Mouse (Mus musculus) thymus, adult 18-20 months (tissue): Measurements from ENCODE around the gene Dlgap3.

Source experiments
- DNase-seq, 2 experiments: peaks; one replicate each; pipeline ENCODE4 v3.0.0; 2022; ENCODE audit warnings: mixed read lengths in 2 of 2

The Dlgap3 gene

GRCm38 (mm10) chr4:127168914-127169345, at the start of gene Dlgap3:
TSS of gene Dlgap3 (plus strand) at chr4:127169204.
- no peak for DNase-seq

- no peak for DNase-seq
Measured at GRCm38 (mm10) chr4:127123391-127123790, 45.6 kb upstream of the Dlgap3 start, which contains the start of gene Tmem35b. TSS of gene Tmem35b (plus strand) at chr4:127123691.

DNA sequence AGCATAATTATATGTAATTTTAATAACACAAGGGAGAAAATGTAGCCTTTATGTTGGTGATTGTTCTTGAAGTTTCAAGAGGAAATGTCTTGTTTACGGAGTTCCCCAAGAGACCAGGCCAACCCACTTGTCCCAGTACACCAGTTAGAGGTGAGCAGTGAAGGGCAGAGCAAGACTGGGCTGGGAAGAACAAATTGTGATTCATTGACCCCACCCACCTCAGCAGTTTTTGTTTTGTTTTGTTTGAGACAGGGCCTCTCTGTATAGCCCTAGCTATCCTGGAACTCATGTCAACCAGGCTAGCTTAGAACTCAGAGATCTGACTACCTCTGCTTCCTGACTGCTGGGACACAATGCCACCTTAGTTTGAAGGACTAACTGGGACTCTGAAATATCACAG, 44.7 kb upstream of the Dlgap3 start:
- DNase-seq, result no peak

- peak; percentile 77 to 81 for DNase-seq
Measured at GRCm38 (mm10) chr4:127125834-127126463, 43.1 kb upstream of the Dlgap3 start.

GRCm38 (mm10) chr4:127134687-127135086, 34.3 kb upstream of the Dlgap3 start:
- no peak for DNase-seq

GRCm38 (mm10) chr4:127137591-127137990, 31.4 kb upstream of the Dlgap3 start:
- no peak for DNase-seq

DNA sequence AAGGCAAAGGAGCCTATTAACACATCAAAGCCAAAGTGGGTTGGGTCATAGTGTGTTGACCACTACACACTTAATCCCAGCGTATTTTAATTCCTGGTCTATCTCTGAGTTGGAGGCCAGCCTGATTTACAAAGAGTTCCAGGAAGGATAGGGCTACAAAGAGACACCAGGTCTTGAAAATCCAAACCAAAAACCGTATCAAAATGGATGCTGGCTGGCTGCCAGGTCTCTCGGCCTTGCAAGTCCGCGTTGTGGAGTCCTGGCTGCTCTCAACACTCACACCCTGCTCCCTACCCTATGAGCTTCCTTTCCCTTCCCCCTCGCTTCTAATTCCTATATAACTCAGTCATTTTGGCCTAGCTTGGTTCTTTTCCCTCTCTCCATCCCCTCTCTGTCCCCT, 30.5 kb upstream of the Dlgap3 start:
- no peak for DNase-seq

DNA sequence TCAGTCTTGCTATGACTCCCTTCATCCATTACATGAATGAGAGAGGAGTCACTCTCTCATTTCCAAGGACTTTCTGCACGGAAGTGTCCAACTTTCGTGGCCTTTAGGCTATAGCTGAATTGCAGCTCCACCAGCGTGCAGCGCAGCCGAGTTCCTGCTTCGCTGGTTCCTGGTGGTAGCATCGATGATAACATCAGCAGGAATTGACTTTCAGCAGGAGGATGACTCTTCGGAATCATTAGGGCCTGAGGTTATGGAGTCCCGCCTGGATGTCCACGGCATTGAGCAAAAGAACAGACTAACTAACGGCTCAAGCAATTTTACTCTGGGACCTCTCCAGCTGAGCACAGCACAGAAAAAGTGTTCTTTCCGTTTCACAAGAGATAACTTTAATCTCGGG, 19.0 kb upstream of the Dlgap3 start:
- no peak for DNase-seq

DNA sequence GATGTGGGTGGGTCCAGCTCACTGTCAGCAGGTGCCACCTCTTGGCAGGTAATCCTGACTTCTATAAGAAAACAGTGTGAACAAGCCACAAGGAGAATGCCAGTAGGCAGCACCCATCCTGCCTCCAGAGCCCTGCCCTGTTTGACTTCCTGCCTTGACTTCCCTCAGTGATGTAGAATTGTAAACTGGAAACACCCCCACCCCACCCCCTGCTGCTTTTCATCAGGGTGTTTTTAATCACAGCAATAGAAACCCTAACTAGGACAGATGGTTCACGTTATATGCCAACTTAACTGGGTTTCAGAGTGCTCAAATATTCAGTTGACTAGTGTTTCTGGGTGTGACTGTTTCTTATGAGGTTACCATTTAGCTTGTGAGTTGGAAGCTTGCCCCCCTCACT, 15.7 kb upstream of the Dlgap3 start:
- no peak for DNase-seq

GRCm38 (mm10) chr4:127155757-127156156, 13.2 kb upstream of the Dlgap3 start:
- no peak for DNase-seq

DNA sequence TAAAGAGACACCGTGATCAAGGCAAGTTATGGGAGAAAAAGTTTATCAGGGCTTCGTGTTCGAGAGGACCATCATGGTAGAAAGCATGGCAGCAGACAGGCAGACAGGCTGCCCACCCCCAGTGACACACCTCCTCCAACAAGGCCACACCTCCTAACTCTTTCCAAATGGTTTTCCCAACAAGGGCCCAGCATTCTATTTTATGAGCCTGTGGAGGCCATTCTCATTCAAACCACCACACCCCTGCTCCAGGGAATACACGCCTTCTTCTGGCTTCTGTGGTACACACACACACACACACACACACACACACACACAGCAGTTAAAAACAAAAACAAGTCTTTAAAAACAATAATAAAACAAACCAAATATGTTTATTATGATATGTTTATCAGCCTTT, 11.3 kb upstream of the Dlgap3 start:
- no peak for DNase-seq

GRCm38 (mm10) chr4:127163926-127164325, 5.1 kb upstream of the Dlgap3 start:
- no peak for DNase-seq

DNA sequence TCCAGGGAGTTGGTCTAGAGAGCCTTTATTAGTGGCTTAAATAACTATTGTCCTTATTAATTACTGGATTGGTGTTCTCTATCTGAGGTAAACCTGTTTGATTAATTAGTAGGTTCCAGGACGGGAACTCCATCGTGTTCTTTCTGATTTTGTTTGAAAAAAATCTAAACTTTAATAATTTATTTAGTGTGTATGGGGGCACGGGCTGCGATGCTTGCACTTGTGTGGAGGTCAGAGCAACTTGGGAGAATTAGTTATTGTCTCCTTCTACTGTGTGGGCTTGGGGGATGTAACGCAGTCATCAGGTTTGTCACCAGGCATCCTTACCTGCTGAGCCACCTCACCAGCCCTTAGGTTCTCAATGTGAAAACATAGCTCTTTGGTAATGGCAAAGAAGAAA, 1.9 kb upstream of the Dlgap3 start:
- DNase-seq, result no peak

DNA sequence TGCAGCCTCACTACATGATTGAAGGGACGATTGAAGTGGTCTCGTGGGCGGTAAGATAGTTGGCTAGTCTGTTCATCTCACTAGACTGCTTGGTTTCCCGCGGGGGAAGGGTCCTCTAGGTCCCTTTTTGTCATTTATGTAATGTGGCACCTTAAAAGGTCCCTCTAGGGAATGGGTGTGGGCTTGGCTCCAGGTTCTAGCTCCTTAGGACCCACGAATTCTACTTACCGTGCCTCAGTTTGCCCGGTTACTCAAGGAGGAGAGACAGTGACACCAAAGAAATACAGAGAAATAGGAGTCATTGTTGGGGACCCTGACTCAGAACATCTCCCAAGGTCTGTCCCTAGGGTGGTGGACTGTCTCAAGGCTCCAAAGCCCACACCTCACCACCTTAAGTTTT, 1.3 kb upstream of the Dlgap3 start:
- DNase-seq, result no peak

- DNase-seq, result no peak
Measured at GRCm38 (mm10) chr4:127168211-127168913, 642 bp upstream of the Dlgap3 start.

DNA sequence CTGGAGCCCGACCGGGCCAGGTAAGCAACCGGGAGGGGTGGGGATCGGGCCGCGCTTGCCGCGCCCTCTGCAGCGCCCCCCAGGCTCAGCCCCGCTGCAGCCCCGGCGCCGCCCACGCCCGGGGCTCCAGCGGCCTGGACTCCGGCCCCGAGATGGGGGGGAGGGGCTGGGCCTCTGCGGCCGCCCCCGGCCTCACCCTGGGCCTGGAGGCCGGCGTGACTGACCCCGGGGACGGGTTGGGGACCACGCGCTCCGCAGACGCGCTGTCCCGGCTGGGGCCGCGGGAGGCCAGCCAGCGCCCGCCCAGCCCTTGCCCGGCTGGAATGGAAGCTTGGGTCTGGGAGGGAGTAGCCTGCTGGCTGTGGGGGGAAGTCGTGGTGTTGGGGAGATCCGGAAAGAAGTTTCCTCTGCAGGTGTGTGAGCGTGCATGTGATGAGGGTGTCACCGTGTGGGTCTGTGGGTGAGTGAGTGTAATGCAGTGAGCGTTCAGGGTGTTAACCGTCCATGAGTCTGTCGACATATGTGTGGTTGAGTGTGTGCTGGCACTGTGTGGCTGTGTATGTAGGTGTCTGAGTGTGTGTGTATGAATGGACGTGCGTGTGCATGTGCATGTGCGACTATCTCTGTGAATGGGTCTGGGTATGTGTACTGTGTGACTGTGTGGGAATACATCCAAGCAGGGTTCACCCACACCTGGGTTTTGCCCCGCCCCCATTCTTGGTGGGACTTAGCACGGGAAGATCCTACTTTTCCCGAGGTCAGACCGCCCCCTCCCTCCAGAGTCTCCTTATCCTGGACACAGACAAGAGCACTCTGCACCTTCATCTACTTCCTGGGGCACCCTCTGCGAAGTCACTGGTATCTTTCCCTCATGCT, 580 bp downstream of the Dlgap3 start:
- DNase-seq, result no peak

DNA sequence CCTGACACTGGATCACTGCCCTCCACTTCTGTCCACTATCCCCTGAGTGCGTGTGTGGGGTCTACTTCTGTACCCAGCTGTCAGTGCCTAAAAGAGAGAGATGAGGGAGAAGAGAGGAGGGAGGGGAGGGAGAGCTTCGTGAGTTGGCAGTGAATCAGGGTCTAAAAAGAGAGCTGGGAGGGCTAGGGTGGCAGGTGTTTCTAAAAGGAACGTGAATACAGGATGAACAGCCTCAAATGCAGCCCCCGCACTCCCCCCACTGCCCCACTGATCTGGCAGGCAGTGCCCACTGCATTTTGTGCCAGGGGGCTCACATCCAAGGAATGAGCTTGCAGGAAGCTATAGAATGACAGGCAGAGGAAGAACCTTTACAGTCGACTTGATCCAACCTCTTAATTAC, 1.9 kb downstream of the Dlgap3 start:
- DNase-seq, result no peak

DNA sequence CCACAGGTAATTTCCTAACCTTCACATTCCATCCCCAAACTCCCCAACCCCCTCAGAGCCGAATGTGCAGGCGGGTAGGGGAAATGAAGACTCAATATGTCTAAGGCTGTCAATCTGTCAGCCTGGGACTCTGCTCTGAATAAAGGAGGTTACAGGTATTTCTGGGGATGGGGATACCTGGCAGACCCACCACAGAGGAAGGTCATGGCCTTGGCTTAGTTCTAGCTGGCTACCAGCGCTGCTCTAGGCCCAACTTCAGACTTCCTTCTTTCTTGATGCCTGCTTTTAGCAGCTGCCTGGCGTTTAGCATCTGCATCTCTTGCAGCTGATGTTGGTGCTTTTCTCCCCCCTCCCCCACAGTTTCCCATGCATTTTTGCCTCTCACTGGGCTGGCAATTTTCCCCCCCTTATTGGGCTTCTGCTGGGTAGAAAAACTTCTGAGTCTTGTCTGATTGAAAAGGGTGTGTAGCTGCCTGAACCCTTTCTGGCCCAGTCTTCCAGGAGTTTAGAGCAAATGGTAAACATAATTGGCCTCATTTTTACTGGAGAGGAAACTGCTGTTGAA, 2.4 kb downstream of the Dlgap3 start:
- DNase-seq, result no peak

- no peak for DNase-seq
Measured at GRCm38 (mm10) chr4:127172119-127172518, 3.1 kb downstream of the Dlgap3 start.

GRCm38 (mm10) chr4:127172614-127173013, 3.6 kb downstream of the Dlgap3 start:
- no peak for DNase-seq

- DNase-seq, result no peak
Measured at GRCm38 (mm10) chr4:127173461-127173860, 4.5 kb downstream of the Dlgap3 start.

- no peak for DNase-seq
Measured at GRCm38 (mm10) chr4:127174075-127174899, 5.3 kb downstream of the Dlgap3 start.
